Mouse (Mus musculus): ENCODE measurements around the gene Fgd3. TPM values are rescaled to one million over a fixed set of nuclear protein-coding genes. Genes with fewer than 3 reads are reported as not detected.

Fgd3 gene
- polyA plus RNA-seq, 1 experiment from 2014 or later = 0.29 TPM

DNA sequence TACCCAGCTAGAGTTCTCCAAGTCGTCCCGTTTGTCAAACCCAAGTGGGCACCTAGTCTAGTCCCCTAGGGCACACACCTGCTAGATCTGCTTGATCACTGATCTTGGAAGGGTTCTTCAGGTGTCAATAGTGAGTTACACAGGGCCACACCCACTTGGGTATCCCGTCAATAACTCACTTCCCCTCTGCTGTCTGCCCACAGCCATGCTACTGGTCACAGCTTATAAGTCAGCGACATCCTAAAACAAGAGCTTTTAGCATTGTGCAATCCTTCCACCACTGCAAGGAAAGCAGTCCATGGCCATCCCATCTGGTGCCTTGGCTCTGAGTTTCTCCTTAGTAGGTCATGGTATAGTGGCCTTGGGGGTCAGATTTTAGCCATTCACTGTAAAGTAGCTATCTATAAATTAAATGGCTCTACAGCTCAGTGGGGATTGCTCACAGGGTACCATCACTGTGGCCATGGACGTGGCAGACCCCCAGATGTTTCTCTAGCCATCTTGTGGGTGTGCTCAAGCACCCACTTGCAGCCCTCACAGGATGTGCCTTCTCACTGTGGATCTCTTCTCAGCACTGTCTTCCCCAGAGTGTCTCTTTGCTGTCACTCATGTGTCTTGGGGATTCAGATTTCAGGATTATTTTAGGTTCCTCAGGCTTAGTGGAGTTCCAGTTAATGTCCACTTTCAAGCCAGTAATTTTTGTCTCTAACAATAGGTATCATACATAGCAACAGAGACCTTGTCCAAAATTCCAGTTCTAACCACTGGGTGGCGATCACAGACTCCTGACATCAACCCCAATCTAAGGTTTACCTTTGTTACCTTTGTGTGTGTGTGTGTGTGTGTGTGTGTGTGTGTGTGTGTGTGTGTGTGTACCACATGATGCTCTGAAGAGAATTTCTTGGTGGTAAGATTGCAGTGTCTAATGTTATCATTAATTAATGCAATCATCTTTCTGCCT is 6.4 kb upstream of the Fgd3 start:
- no peak overlapping the region for H3K4me2 ChIP-seq (ENCODE audit: low read depth, low read length)
- no peaks in the 10 kb centered on the region for H3K4me1 ChIP-seq (ENCODE audit: control insufficient read depth, insufficient read depth, low read length)
- no peak overlapping the region for H3K4me3 ChIP-seq (ENCODE audit: low read length)
- H3K27me3 ChIP-seq (ENCODE audit: control insufficient read depth, insufficient read depth, low read length) = no peaks in the 10 kb centered on the region
- H3K9me3 ChIP-seq (replicated peaks; ENCODE audit: control insufficient read depth, low read length) = no peaks in the 10 kb centered on the region
- no peak for ATAC-seq (replicated peaks; ENCODE audit: extremely low read depth, insufficient read depth, low FRiP score)
- H3K27ac ChIP-seq (ENCODE audit: low read length) = no peak overlapping the region
- no peaks in the 10 kb centered on the region for H3K36me3 ChIP-seq (ENCODE audit: control insufficient read depth, insufficient read depth)
- WGBS = 52% methylated on average over 6 of the region's 6 CpGs
- no peak overlapping the region for H3K9ac ChIP-seq (ENCODE audit: low read length)

DNA sequence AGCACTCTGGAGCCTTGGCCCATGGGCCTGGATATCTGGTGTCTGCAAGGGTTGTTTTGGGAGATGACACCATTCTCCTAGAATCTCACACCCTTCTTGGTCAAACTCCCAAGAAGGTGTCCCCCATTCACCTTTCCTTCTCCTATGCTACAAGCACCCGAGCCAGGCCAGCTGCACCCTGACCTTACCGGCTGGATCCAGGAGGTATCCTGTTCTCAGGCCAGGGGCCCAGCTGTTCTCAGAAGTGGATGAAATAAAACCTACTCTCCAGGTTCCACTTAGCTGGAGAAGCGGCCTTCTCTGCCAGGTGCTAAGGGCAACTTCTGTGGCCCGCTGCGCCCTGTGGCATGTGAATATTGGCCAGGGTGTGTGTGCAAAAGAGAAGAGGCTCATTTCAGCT is 4.8 kb upstream of the Fgd3 start:
- H3K4me1 ChIP-seq (ENCODE audit: control insufficient read depth, insufficient read depth, low read length) = peaks cover 4% of the 10 kb centered on the region
- H3K27me3 ChIP-seq (ENCODE audit: control insufficient read depth, insufficient read depth, low read length) = no peaks in the 10 kb centered on the region
- no peak overlapping the region for H3K27ac ChIP-seq (ENCODE audit: low read length)
- no peak for ATAC-seq (replicated peaks; ENCODE audit: extremely low read depth, insufficient read depth, low FRiP score)
- H3K9ac ChIP-seq (ENCODE audit: low read length) = no peak overlapping the region
- no peaks in the 10 kb centered on the region for H3K36me3 ChIP-seq (ENCODE audit: control insufficient read depth, insufficient read depth)
- no peak overlapping the region for H3K4me2 ChIP-seq (ENCODE audit: low read depth, low read length)
- WGBS = 80% methylated on average over 5 of the region's 5 CpGs
- H3K4me3 ChIP-seq (ENCODE audit: low read length) = no peak overlapping the region
- no peaks in the 10 kb centered on the region for H3K9me3 ChIP-seq (replicated peaks; ENCODE audit: control insufficient read depth, low read length)

DNA sequence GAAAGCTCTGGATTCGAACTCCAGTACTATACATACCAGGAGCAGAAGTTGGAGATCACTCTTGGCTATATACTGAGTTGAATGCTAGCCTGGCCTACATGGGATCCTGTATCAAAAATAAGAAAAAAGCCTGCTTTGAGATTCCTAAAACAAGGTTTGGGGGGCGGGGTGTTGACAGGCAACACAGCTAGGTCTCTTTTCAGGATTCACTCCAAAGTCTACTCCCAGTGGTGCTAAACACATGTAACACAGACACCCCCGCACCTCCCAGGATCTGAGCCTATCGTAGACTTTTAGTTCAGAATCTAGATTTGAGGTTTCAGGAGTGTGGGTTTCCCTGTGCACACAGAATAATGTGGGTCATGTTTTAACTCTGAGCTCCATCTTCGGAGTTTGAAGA is 2.6 kb upstream of the Fgd3 start:
- Histone ChIP-seq H3K27me3 (ENCODE audit: control insufficient read depth, insufficient read depth, low read length) (no peaks in the 10 kb centered on the region), H3K36me3 (ENCODE audit: control insufficient read depth, insufficient read depth) (no peaks in the 10 kb centered on the region), H3K9ac (ENCODE audit: low read length) (no peak overlapping the region), H3K27ac (ENCODE audit: low read length) (no peak overlapping the region), H3K4me2 (ENCODE audit: low read depth, low read length) (no peak overlapping the region), H3K4me3 (ENCODE audit: low read length) (no peak overlapping the region), H3K9me3 (replicated peaks; ENCODE audit: control insufficient read depth, low read length) (no peaks in the 10 kb centered on the region), H3K4me1 (ENCODE audit: control insufficient read depth, insufficient read depth, low read length) (peaks cover 6% of the 10 kb centered on the region)
- WGBS = 79% methylated on average over 5 of the region's 5 CpGs
- ATAC-seq (replicated peaks; ENCODE audit: extremely low read depth, insufficient read depth, low FRiP score) = no peak

DNA sequence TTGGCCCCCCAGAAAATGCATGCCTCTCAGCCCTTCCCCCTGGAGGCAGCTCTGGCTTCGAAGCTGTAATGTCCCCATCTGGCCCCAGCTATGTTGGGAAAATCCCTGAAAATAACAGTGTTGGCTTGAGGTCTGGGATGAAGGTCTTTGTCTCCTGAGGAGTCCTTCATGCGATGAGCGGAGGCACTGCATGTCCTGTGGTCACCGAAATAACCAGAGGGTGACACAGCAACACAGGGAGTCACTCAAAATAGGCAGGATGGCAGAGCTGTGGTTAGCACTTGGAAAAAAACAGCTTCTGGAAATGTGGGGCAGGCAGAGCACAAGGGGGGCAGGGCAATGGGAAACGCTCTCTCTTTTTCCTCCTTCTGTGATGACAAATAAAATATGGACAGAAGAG is 2.1 kb upstream of the Fgd3 start:
- Histone ChIP-seq H3K27me3 (ENCODE audit: control insufficient read depth, insufficient read depth, low read length) (no peaks in the 10 kb centered on the region), H3K9ac (ENCODE audit: low read length) (no peak overlapping the region), H3K9me3 (replicated peaks; ENCODE audit: control insufficient read depth, low read length) (no peaks in the 10 kb centered on the region), H3K4me3 (ENCODE audit: low read length) (no peak overlapping the region), H3K27ac (ENCODE audit: low read length) (no peak overlapping the region), H3K36me3 (ENCODE audit: control insufficient read depth, insufficient read depth) (no peaks in the 10 kb centered on the region), H3K4me2 (ENCODE audit: low read depth, low read length) (no peak overlapping the region), H3K4me1 (ENCODE audit: control insufficient read depth, insufficient read depth, low read length) (peaks cover 6% of the 10 kb centered on the region)
- no peak for ATAC-seq (replicated peaks; ENCODE audit: extremely low read depth, insufficient read depth, low FRiP score)
- 69% methylated on average over 5 of the region's 5 CpGs for WGBS

DNA sequence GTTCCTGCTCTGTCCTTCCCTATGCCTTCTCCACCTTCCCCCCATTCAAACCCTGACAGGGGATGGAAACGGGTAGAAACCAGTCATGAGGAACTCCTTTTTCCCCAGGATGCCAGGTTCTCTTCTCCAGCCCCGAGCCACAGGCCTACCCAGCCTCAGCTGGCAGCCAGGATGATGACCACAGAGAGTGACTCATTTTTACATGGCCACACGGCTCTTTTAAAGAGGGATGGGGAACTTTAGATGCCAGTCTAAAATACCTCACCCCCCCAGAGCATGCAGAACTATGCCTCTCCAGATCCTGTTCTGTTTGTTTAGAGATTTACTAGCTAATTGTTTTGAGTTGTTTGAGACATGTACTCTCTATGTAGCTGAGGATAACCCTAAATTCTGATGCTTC is 1.3 kb upstream of the Fgd3 start:
- H3K27ac ChIP-seq (ENCODE audit: low read length) = no peak overlapping the region
- no peak overlapping the region for H3K4me2 ChIP-seq (ENCODE audit: low read depth, low read length)
- H3K9me3 ChIP-seq (replicated peaks; ENCODE audit: control insufficient read depth, low read length) = no peaks in the 10 kb centered on the region
- no peaks in the 10 kb centered on the region for H3K36me3 ChIP-seq (ENCODE audit: control insufficient read depth, insufficient read depth)
- H3K27me3 ChIP-seq (ENCODE audit: control insufficient read depth, insufficient read depth, low read length) = no peaks in the 10 kb centered on the region
- peaks cover 6% of the 10 kb centered on the region for H3K4me1 ChIP-seq (ENCODE audit: control insufficient read depth, insufficient read depth, low read length)
- H3K9ac ChIP-seq (ENCODE audit: low read length) = no peak overlapping the region
- ATAC-seq (replicated peaks; ENCODE audit: extremely low read depth, insufficient read depth, low FRiP score) = no peak
- H3K4me3 ChIP-seq (ENCODE audit: low read length) = no peak overlapping the region
- WGBS = 76% methylated on average over 3 of the region's 3 CpGs

DNA sequence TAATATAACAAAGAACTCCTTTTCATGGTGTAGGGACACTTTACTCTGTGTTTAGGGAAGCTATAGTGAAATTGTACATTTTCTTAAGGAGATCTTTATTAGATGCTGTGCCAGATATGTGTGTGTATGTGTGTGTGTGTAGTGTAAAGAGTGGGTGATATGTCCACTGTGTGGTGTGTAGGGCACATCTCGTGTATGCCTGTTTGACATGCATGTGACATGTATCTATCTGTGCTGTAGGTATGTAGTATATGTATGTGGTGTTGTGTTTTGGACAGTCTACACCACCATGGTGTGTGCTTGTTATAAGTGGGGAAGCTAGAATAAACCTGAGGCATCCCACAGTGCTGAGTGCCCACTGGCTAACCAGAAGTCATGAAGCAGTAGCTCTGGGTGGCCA is 403 bp upstream of the Fgd3 start:
- no peak overlapping the region for H3K4me3 ChIP-seq (ENCODE audit: low read length)
- H3K4me1 ChIP-seq (ENCODE audit: control insufficient read depth, insufficient read depth, low read length) = peaks cover 6% of the 10 kb centered on the region
- ATAC-seq (replicated peaks; ENCODE audit: extremely low read depth, insufficient read depth, low FRiP score) = no peak
- H3K9me3 ChIP-seq (replicated peaks; ENCODE audit: control insufficient read depth, low read length) = no peaks in the 10 kb centered on the region
- WGBS = 71% methylated on average over 1 of the region's 1 CpGs
- no peak overlapping the region; the same call in 1 of the 2 replicates for H3K9ac ChIP-seq (ENCODE audit: low read length)
- H3K36me3 ChIP-seq (ENCODE audit: control insufficient read depth, insufficient read depth) = no peaks in the 10 kb centered on the region
- H3K27ac ChIP-seq (ENCODE audit: low read length) = no peak overlapping the region
- H3K27me3 ChIP-seq (ENCODE audit: control insufficient read depth, insufficient read depth, low read length) = no peaks in the 10 kb centered on the region
- peak overlapping the region; percentile 42; the same call in 1 of the 2 replicates for H3K4me2 ChIP-seq (ENCODE audit: low read depth, low read length)

DNA sequence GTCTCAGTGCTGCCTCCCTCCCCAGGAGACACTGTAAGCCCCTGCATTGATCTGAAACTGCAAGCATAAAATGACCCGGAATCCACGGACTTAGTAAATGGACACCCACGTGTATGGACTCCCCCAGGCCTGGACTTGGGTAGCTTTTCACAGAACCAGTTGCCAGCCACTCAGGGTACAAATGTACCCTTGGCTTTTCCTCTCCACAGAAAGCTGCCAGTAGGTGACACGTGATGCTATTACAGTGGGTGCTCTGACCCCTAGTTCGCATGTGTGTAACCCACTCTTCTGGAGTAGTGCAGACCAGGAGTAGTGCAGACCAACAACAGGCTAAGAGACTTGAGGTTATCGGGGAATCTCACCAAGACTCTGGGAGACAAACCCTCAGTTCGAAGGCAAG is 2.2 kb downstream of the Fgd3 start:
- 85% methylated on average over 7 of the region's 7 CpGs for WGBS
- no peaks in the 10 kb centered on the region for H3K36me3 ChIP-seq (ENCODE audit: control insufficient read depth, insufficient read depth)
- H3K4me3 ChIP-seq (ENCODE audit: low read length) = no peak overlapping the region
- H3K9ac ChIP-seq (ENCODE audit: low read length) = no peak overlapping the region
- peaks cover 6% of the 10 kb centered on the region for H3K4me1 ChIP-seq (ENCODE audit: control insufficient read depth, insufficient read depth, low read length)
- no peaks in the 10 kb centered on the region for H3K27me3 ChIP-seq (ENCODE audit: control insufficient read depth, insufficient read depth, low read length)
- H3K27ac ChIP-seq (ENCODE audit: low read length) = no peak overlapping the region
- ATAC-seq (replicated peaks; ENCODE audit: extremely low read depth, insufficient read depth, low FRiP score) = no peak
- H3K9me3 ChIP-seq (replicated peaks; ENCODE audit: control insufficient read depth, low read length) = no peaks in the 10 kb centered on the region
- H3K4me2 ChIP-seq (ENCODE audit: low read depth, low read length) = no peak overlapping the region

DNA sequence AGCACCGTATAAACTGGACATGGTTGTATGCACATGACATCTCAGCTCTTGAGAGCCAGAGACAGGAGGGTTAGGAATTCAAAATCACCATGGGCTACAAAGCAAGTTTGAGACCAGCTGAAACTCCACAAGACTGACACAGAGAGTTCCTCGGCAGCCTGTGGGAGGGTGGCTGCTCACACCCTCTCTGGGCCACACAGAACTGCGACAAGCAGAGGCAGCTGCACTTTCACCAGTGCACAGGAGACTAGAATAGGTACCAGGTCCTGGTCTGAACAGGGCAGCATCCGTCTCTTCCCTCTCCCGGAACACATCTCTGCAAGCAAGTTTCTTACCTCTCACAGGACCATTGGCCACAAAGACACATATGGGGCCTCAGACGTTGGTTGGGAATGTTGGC is 2.6 kb downstream of the Fgd3 start:
- 82% methylated on average over 6 of the region's 6 CpGs for WGBS
- ATAC-seq (replicated peaks; ENCODE audit: extremely low read depth, insufficient read depth, low FRiP score) = no peak
- Histone ChIP-seq H3K27me3 (ENCODE audit: control insufficient read depth, insufficient read depth, low read length) (no peaks in the 10 kb centered on the region), H3K36me3 (ENCODE audit: control insufficient read depth, insufficient read depth) (no peaks in the 10 kb centered on the region), H3K4me3 (ENCODE audit: low read length) (no peak overlapping the region), H3K9me3 (replicated peaks; ENCODE audit: control insufficient read depth, low read length) (no peaks in the 10 kb centered on the region), H3K27ac (ENCODE audit: low read length) (no peak overlapping the region), H3K9ac (ENCODE audit: low read length) (no peak overlapping the region), H3K4me1 (ENCODE audit: control insufficient read depth, insufficient read depth, low read length) (peaks cover 6% of the 10 kb centered on the region), H3K4me2 (ENCODE audit: low read depth, low read length) (no peak overlapping the region)

DNA sequence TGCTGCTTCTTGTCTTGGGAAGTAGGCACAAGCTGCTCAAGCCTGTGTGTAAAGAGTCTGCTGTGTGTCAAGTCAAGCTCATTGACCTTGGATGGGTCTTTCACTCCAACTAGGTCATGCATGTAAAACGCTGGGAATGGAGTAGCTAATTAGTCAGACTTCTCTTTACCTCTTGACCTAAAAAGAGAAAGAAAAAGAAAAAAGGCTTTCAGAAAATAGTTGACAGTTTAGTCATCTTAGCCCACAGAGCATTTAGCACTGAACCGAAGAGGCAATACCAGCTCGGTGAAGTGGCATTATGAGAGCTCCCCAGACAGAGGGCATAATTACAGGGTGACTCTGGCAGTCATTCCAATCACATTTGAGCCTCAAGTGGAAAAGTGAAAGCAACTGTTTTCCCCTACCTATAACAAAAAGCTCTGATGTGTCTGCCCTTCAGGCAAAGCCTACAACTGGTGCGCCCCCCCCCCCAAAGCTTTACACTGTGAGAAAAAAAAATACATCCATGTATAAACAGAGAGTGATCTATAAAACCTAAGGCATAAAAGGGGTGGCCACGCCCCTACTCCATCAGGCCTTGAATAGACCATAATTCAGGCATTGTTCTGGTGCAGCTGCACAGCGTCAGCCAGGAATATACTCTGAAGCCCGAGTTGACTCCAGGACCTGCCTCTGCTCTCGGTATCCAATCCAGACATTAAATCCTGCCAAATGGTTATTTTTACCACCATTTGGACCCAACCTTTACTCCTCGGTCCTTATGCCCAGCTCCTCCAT is 3.5 kb downstream of the Fgd3 start:
- ATAC-seq (replicated peaks; ENCODE audit: extremely low read depth, insufficient read depth, low FRiP score) = no peak
- WGBS = 63% methylated on average over 9 of the region's 9 CpGs
- no peak overlapping the region for H3K27ac ChIP-seq (ENCODE audit: low read length)
- no peak overlapping the region for H3K4me3 ChIP-seq (ENCODE audit: low read length)
- no peaks in the 10 kb centered on the region for H3K27me3 ChIP-seq (ENCODE audit: control insufficient read depth, insufficient read depth, low read length)
- H3K4me1 ChIP-seq (ENCODE audit: control insufficient read depth, insufficient read depth, low read length) = peaks cover 6% of the 10 kb centered on the region
- H3K9ac ChIP-seq (ENCODE audit: low read length) = no peak overlapping the region
- no peaks in the 10 kb centered on the region for H3K9me3 ChIP-seq (replicated peaks; ENCODE audit: control insufficient read depth, low read length)
- H3K36me3 ChIP-seq (ENCODE audit: control insufficient read depth, insufficient read depth) = no peaks in the 10 kb centered on the region
- H3K4me2 ChIP-seq (ENCODE audit: low read depth, low read length) = no peak overlapping the region

Data from heart, embryonic 16.5 days (tissue).